Mouse (Mus musculus) right cerebral cortex, postnatal 10 days (tissue): ENCODE data around the gene Gm3460.
A peak's percentile ranks its signal among the peaks of the same experiment; 100 is the strongest.
"Not testable (repeated sequence)": the region's sequence is repeated elsewhere in the genome, so short reads cannot be mapped to it uniquely, and the experiment has no call there.

Experiments used
- DNase-seq, 2 experiments: peaks; one replicate each; pipeline ENCODE4 v3.0.0; 2021; ENCODE audit warnings: low spot score in 2 of 2

Gene Gm3460

GRCm38 (mm10) chr14:6622318-6622717 lies at the start of gene Gm3460:
Gene Gm3460, minus strand, starts transcription at chr14:6622418.
- not testable (repeated sequence) for DNase-seq

- DNase-seq: peak; percentile 18 to 22
These were observed 15.8 kb downstream of the Gm3460 start for GRCm38 (mm10) chr14:6606436-6606835.

GRCm38 (mm10) chr14:6605004-6605403 lies 17.2 kb downstream of the Gm3460 start:
- DNase-seq: peak; percentile 26 to 29

GRCm38 (mm10) chr14:6604551-6604950 lies 17.7 kb downstream of the Gm3460 start:
- peak; percentile 9 for DNase-seq

GRCm38 (mm10) chr14:6590513-6590912 lies 31.7 kb downstream of the Gm3460 start, which contains the start of gene Gm3629:
Gene Gm3629, minus strand, starts transcription at chr14:6590613.
- DNase-seq: not testable (repeated sequence)
